Mouse (Mus musculus) limb, embryonic 14.5 days (tissue): Measurements from ENCODE around the gene Bag1. TPM values are rescaled to one million over a fixed set of nuclear protein-coding genes. Genes with fewer than 3 reads are reported as not detected.

ENCODE experiments used
- ATAC-seq: fragments of 200-750 bp; cut with Nextera tagmentation; 2 replicates; pipeline ENCODE4 v1.8.0; 2017; ENCODE audit warnings: low read depth, moderate number of reproducible peaks, moderate TSS enrichment; ENCODE audit not compliant: low FRiP score
- DNase-seq: peaks from one replicate; pipeline ENCODE4 v3.0.0-alpha.2; 2015; ENCODE audit warnings: low spot score
- H3K27ac ChIP-seq: fragments of 300-500 bp; sonication (generic); replicated peaks from 2 replicates; pipeline ENCODE4 v1.5.1; 2014; ENCODE audit warnings: low read depth, mild to moderate bottlenecking, low read length, moderate library complexity, mixed read lengths
- H3K27me3 ChIP-seq: fragments of 300-500 bp; sonication (generic); 2 replicates; pipeline ENCODE4 v1.6.1; 2014; ENCODE audit warnings: low read length, mixed read lengths; ENCODE audit not compliant: control insufficient read depth, insufficient read depth
- H3K36me3 ChIP-seq: fragments of 300-500 bp; sonication (generic); 2 replicates; pipeline ENCODE4 v1.6.1; 2014; ENCODE audit warnings: mild to moderate bottlenecking, low read length, moderate library complexity, mixed read lengths; ENCODE audit not compliant: control insufficient read depth, insufficient read depth
- H3K4me1 ChIP-seq: fragments of 300-500 bp; sonication (generic); 2 replicates; pipeline ENCODE4 v1.6.1; 2014; ENCODE audit warnings: antibody characterized with exemption, low read length, mixed read lengths; ENCODE audit not compliant: control insufficient read depth, insufficient read depth
- H3K4me2 ChIP-seq: fragments of 300-500 bp; sonication (generic); replicated peaks from 2 replicates; pipeline ENCODE4 v1.6.1; 2014; ENCODE audit warnings: low read depth, mild to moderate bottlenecking, low read length, moderate library complexity; ENCODE audit not compliant: severe bottlenecking
- H3K4me3 ChIP-seq: fragments of 300-500 bp; sonication (generic); replicated peaks from 2 replicates; pipeline ENCODE4 v1.5.1; 2014; ENCODE audit warnings: low read length
- H3K9ac ChIP-seq: fragments of 300-500 bp; sonication (generic); 2 replicates; pipeline ENCODE4 v1.6.1; 2014; ENCODE audit warnings: mild to moderate bottlenecking, low read depth, low read length, moderate library complexity; ENCODE audit not compliant: severe bottlenecking
- H3K9me3 ChIP-seq: fragments of 300-500 bp; sonication (generic); 2 replicates; pipeline ENCODE4 v1.6.1; 2016; ENCODE audit warnings: low read length; ENCODE audit not compliant: control insufficient read depth
- POLR2A ChIP-seq: fragments of 200-500 bp; IDR thresholded peaks from 2 replicates; pipeline ENCODE4 v1.8.0; 2012; ENCODE audit warnings: inconsistent platforms, mild to moderate bottlenecking, moderate library complexity, borderline replicate concordance; ENCODE audit not compliant: insufficient read depth, insufficient read length; ENCODE audit errors: extremely low read depth
- WGBS: fragments of 180-500 bp; shearing (Covaris S2); extraction: QIAGEN DNeasy Blood & Tissue Kit; methylation state at CpG from one replicate; pipeline ENCODE4 v1.1.7; 2014; 5-methylcytosine and 5-hydroxymethylcytosine counted together
- polyA plus RNA-seq, 2 experiments: library from polyadenylated mRNA; depleted of rRNA in 1 of 2; stranded (reverse) in 1 of 2; unstranded in 1 of 2; fragments of >200 nt; fragmentation: Nextera tagmentation in 1 of 2; extraction: Ambion mirVana in 1 of 2; gene quantifications; 2 replicates each; pipeline versions ENCODE4 v1.2.1 to v1.2.3; 2012 to 2014

Bag1 gene
- polyA plus RNA-seq, 2 experiments: 109 to 252 TPM

- ATAC-seq (no peak), DNase-seq (no peak)
- Histone ChIP-seq H3K4me2 (no peak overlapping the region), H3K4me3 (no peak overlapping the region), H3K27me3 (no peaks in the 10 kb centered on the region), H3K4me1 (no peaks in the 10 kb centered on the region), H3K27ac (no peak overlapping the region), H3K9me3 (no peaks in the 10 kb centered on the region), H3K9ac (no peak overlapping the region), H3K36me3 (no peaks in the 10 kb centered on the region)
- TF ChIP-seq POLR2A: no peak
- 80% methylated on average over 5 of the region's 5 CpGs for WGBS
Observed at GRCm38 (mm10) chr4:40915947-40916346, 32.1 kb downstream of the Bag1 start.

DNA sequence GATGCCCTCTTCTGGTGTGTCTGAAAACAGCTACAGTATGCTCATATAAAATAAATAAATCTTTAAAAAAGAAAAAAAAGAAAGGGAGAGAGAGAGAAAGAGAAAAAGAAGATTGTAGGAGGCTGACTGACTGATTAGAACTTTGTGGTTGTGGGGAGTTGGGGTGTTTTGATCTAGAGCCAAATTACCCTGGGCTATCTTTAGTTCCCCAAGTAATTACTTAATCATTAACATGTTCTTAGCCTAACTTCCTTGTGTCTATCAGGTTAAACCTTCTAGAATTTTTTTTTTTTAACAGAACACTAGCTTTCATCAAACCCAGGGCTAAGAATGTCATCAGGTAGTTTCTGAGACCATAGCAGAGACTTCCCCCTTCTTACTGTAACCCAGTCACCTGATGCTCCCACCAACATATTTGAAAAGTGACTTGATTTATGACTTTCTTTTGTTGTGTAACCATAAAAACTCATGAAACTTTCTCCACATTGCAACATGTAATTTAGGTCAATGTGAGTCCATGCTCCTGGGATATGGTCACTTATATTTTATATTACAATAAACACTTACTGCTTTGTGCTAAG, 33.7 kb downstream of the Bag1 start:
- Histone ChIP-seq H3K9me3 (no peaks in the 10 kb centered on the region), H3K4me2 (no peak overlapping the region), H3K27ac (no peak overlapping the region), H3K9ac (no peak overlapping the region), H3K4me1 (no peaks in the 10 kb centered on the region), H3K36me3 (no peaks in the 10 kb centered on the region), H3K4me3 (no peak overlapping the region), H3K27me3 (no peaks in the 10 kb centered on the region)
- TF ChIP-seq POLR2A: no peak
- DNase-seq (no peak), ATAC-seq (no peak)

DNA sequence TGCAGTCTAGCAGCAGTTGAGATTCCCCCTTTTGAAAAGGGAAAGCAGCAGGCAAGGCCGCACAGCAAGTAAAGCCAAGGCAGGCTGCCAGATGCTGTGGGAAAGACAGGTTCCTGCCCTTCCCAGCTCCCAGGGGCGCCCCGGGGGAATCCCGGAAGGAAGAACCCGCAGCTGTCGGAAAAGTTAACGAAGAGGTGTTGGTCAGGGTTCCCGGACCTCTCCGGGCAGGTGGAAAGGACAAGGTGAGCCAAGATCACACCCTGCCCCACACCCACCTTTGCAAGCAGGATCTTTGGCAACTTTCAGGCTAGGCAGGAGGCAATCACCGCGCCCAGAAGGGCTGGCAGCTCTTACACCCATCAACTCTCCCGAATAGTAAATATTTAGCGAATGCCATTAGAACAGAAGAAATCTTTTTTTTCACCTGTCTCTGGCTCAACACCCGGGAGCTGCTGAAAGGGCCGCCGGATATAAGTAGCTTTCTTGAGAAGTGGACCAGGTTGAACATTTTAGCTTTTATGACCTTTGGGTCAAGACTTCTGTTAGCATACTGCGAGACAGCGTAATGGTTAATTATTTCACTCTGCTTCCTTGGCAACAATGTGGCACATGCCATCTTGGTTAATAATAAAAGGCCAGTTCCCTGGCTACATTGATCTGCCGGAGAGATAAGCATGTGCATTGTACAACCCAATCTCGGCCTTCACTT, 39.7 kb downstream of the Bag1 start:
- Histone ChIP-seq H3K36me3 (no peaks in the 10 kb centered on the region), H3K9ac (no peak overlapping the region), H3K27me3 (no peaks in the 10 kb centered on the region), H3K4me1 (no peaks in the 10 kb centered on the region), H3K9me3 (no peaks in the 10 kb centered on the region), H3K27ac (no peak overlapping the region), H3K4me2 (no peak overlapping the region), H3K4me3 (no peak overlapping the region)
- DNase-seq (peak; percentile 16), ATAC-seq (no peak)
- no peak for TF ChIP-seq POLR2A
- WGBS: 40% methylated on average over 20 of the region's 20 CpGs

DNA sequence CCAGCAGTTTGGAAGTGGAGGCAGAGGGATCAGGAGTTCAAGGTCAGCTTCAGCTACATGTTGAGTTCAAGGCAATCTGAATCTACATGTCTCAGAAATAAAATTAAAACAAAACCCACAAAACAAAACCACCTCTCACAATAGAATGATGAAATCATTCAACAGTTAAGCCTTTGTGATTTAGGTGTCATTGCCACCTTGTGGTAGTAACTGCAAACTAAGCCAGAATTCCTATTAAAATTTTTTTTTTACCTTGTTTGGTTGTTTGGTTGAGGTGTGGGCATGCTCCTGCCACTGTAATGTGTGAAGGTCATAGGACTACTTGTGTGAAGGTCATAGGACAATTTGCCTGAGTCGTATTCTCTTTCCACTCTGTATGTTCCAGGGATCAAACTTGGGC, 41.8 kb downstream of the Bag1 start:
- H3K4me3 ChIP-seq: no peak overlapping the region
- no peaks in the 10 kb centered on the region for H3K9me3 ChIP-seq
- 48% methylated on average over 1 of the region's 1 CpGs for WGBS
- no peak for TF ChIP-seq POLR2A
- ATAC-seq: no peak
- H3K36me3 ChIP-seq: no peaks in the 10 kb centered on the region
- H3K9ac ChIP-seq: no peak overlapping the region
- peak; percentile 66 for DNase-seq
- no peak overlapping the region for H3K27ac ChIP-seq
- no peaks in the 10 kb centered on the region for H3K4me1 ChIP-seq
- H3K4me2 ChIP-seq: no peak overlapping the region
- no peaks in the 10 kb centered on the region for H3K27me3 ChIP-seq

- 85% methylated on average over 4 of the region's 4 CpGs for WGBS
- ATAC-seq (no peak), DNase-seq (no peak)
- no peak overlapping the region for H3K4me2 ChIP-seq
- H3K27ac ChIP-seq: no peak overlapping the region
- H3K9ac ChIP-seq: no peak overlapping the region
- TF ChIP-seq POLR2A: no peak
- no peaks in the 10 kb centered on the region for H3K9me3 ChIP-seq
- no peak overlapping the region for H3K4me3 ChIP-seq
- no peaks in the 10 kb centered on the region for H3K36me3 ChIP-seq
- no peaks in the 10 kb centered on the region for H3K27me3 ChIP-seq
- H3K4me1 ChIP-seq: no peaks in the 10 kb centered on the region
Observed at GRCm38 (mm10) chr4:40900612-40901011, 47.5 kb downstream of the Bag1 start.
